Mouse (Mus musculus) lung, postnatal 0 days (tissue): ENCODE measurements around the gene Dhx35. TPM values are rescaled to one million over a fixed set of nuclear protein-coding genes. Genes with fewer than 3 reads are reported as not detected.

Experiments used
- ATAC-seq: fragments of 200-750 bp; cut with Nextera tagmentation; 2 replicates; pipeline ENCODE4 v1.8.0; 2017; ENCODE audit warnings: moderate library complexity
- DNase-seq: peaks from one replicate; pipeline ENCODE4 v3.0.0-alpha.2; 2016; ENCODE audit warnings: low spot score
- H3K27ac ChIP-seq: fragments of 300-500 bp; sonication (generic); 2 replicates; pipeline ENCODE4 v1.5.1; 2014; ENCODE audit warnings: antibody characterized with exemption, mild to moderate bottlenecking, low read length, mixed read lengths
- H3K27me3 ChIP-seq: fragments of 300-500 bp; sonication (generic); replicated peaks from 2 replicates; pipeline ENCODE4 v1.6.1; 2014; ENCODE audit warnings: low read length, mixed read lengths; ENCODE audit not compliant: insufficient read depth
- H3K36me3 ChIP-seq: fragments of 300-500 bp; sonication (generic); 2 replicates; pipeline ENCODE4 v1.6.1; 2014; ENCODE audit warnings: low read length, mixed read lengths; ENCODE audit not compliant: insufficient read depth
- H3K4me1 ChIP-seq: fragments of 300-500 bp; sonication (generic); 2 replicates; pipeline ENCODE4 v1.6.1; 2014; ENCODE audit warnings: antibody characterized with exemption, low read depth, low read length, mixed read lengths; ENCODE audit not compliant: insufficient read depth
- H3K4me2 ChIP-seq: fragments of 300-500 bp; sonication (generic); replicated peaks from 2 replicates; pipeline ENCODE4 v1.6.1; 2014; ENCODE audit warnings: low read depth, mild to moderate bottlenecking, low read length, moderate library complexity, mixed read lengths
- H3K4me3 ChIP-seq: fragments of 300-500 bp; sonication (generic); 2 replicates; pipeline ENCODE4 v1.5.1; 2014; ENCODE audit warnings: low read depth, low read length
- H3K9ac ChIP-seq: fragments of 300-500 bp; sonication (generic); replicated peaks from 2 replicates; pipeline ENCODE4 v1.6.1; 2014; ENCODE audit warnings: low read depth, mild to moderate bottlenecking
- H3K9me3 ChIP-seq: fragments of 300-500 bp; sonication (generic); 2 replicates; pipeline ENCODE4 v1.6.1; 2016; ENCODE audit warnings: low read length, mixed read lengths
- CTCF ChIP-seq: IDR thresholded peaks from 2 replicates; pipeline ENCODE4 v1.5.1; 2016; ENCODE audit warnings: antibody characterized with exemption, mild to moderate bottlenecking
- EP300 ChIP-seq: IDR thresholded peaks from 2 replicates; pipeline ENCODE4 v1.6.1; 2016; ENCODE audit warnings: antibody characterized with exemption, mild to moderate bottlenecking, control low read depth
- WGBS: fragments of 180-500 bp; shearing (Covaris S2); extraction: QIAGEN DNeasy Blood & Tissue Kit; methylation state at CpG from one replicate; pipeline ENCODE4 v1.1.7; 2014; 5-methylcytosine and 5-hydroxymethylcytosine counted together
- polyA plus RNA-seq: library from polyadenylated mRNA; unstranded; fragments of >200 nt; fragmentation: Nextera tagmentation; extraction: Ambion mirVana; gene quantifications from 2 replicates; pipeline ENCODE4 v1.2.1, GENCODE M21; 2015

The Dhx35 gene
- polyA plus RNA-seq, 1 experiment from 2014 or later = 6.4 TPM

GRCm38 (mm10) chr2:158795043-158795442 lies 436 bp downstream of the Dhx35 start:
- Histone ChIP-seq H3K36me3 (no peaks in the 10 kb centered on the region), H3K4me1 (peaks cover 4% of the 10 kb centered on the region; the same call in 1 of the 2 replicates), H3K27ac (peak overlapping the region; percentile 49; the same call in 1 of the 2 replicates), H3K27me3 (no peaks in the 10 kb centered on the region), H3K9me3 (no peaks in the 10 kb centered on the region), H3K4me3 (peak overlapping the region; percentile 72), H3K4me2 (peak overlapping the region; percentile 85), H3K9ac (peak overlapping the region; percentile 60)
- ATAC-seq (no peak), DNase-seq (no peak)
- 12% methylated on average over 15 of the region's 15 CpGs for WGBS
- TF ChIP-seq CTCF (no peak), EP300 (0 out of 2 replicates have a peak, but pooled peaks have one; percentile 12)

DNA sequence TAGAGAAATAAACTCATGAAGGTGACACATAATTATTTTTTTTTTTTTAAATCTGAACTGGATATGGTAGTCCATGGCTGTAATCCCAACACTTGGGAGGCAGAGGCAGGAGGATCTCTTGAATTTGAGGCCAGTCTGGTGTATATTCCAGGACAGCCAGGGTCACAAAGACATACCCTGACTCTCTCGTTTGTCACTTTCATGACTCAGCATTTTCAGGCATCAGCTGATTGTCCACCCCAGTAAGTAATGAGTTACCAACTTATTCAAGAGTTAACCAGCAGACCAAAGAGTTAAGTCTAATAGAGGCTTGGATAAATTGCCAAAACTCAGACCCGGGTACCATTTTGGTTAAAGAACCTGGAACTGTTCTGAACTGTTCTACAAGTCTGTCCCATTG lies 1.3 kb downstream of the Dhx35 start:
- 86% methylated on average over 2 of the region's 2 CpGs for WGBS
- no peak overlapping the region for H3K9ac ChIP-seq
- H3K4me3 ChIP-seq = no peak overlapping the region
- no peak overlapping the region for H3K4me2 ChIP-seq
- H3K4me1 ChIP-seq = peaks cover 4% of the 10 kb centered on the region; the same call in 1 of the 2 replicates
- H3K27me3 ChIP-seq = no peaks in the 10 kb centered on the region
- TF ChIP-seq CTCF (no peak), EP300 (no peak)
- DNase-seq = no peak
- no peaks in the 10 kb centered on the region for H3K9me3 ChIP-seq
- H3K27ac ChIP-seq = no peak overlapping the region
- H3K36me3 ChIP-seq = no peaks in the 10 kb centered on the region
- no peak for ATAC-seq

GRCm38 (mm10) chr2:158799328-158799727 lies 4.7 kb downstream of the Dhx35 start:
- Histone ChIP-seq H3K9ac (no peak overlapping the region), H3K4me2 (no peak overlapping the region)
- no peak for DNase-seq

GRCm38 (mm10) chr2:158800788-158801187 lies 6.2 kb downstream of the Dhx35 start:
- Histone ChIP-seq H3K9me3 (no peaks in the 10 kb centered on the region), H3K4me2 (no peak overlapping the region), H3K36me3 (no peaks in the 10 kb centered on the region), H3K27me3 (no peaks in the 10 kb centered on the region), H3K27ac (no peak overlapping the region), H3K9ac (no peak overlapping the region), H3K4me3 (no peak overlapping the region), H3K4me1 (no peaks in the 10 kb centered on the region)
- ATAC-seq = no peak
- TF ChIP-seq EP300 (no peak), CTCF (no peak)
- no peak for DNase-seq
- WGBS = 94% methylated on average over 8 of the region's 8 CpGs

More at GRCm38 (mm10) chr2:158799328-158799727, 4.7 kb downstream of the Dhx35 start:
- no peaks in the 10 kb centered on the region for H3K36me3 ChIP-seq
- no peak for ATAC-seq
- no peaks in the 10 kb centered on the region for H3K27me3 ChIP-seq
- no peaks in the 10 kb centered on the region for H3K9me3 ChIP-seq
- TF ChIP-seq CTCF (no peak), EP300 (no peak)
- peaks cover 4% of the 10 kb centered on the region; the same call in 1 of the 2 replicates for H3K4me1 ChIP-seq
- WGBS = 71% methylated on average over 4 of the region's 4 CpGs
- H3K4me3 ChIP-seq = no peak overlapping the region
- H3K27ac ChIP-seq = no peak overlapping the region

DNA sequence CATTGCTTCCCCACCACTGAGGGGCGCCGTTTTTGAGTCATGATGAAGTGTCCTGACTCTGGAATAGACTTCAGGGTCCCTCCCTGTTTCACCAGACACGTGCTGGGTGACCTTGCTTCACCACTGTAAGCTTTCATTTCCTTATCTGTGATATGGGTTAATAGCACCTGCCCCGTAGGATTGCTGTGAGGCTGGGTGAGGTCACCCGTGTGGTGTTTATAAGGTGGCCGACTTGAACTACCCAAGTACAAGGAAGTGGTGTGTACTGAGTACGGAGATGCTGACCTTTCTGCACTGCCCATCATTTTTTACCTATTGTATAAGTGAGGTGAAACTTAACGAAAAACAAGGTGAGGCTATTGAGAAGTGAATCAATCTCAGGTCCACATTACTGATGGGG lies 9.0 kb downstream of the Dhx35 start:
- WGBS = 82% methylated on average over 8 of the region's 8 CpGs
- Histone ChIP-seq H3K27ac (no peak overlapping the region), H3K9ac (no peak overlapping the region), H3K36me3 (no peaks in the 10 kb centered on the region), H3K4me2 (no peak overlapping the region), H3K9me3 (no peaks in the 10 kb centered on the region), H3K27me3 (no peaks in the 10 kb centered on the region), H3K4me3 (no peak overlapping the region), H3K4me1 (no peaks in the 10 kb centered on the region)
- ATAC-seq (no peak), DNase-seq (no peak)
- TF ChIP-seq CTCF (no peak), EP300 (no peak)

- TF ChIP-seq EP300 = no peak
- no peak for TF ChIP-seq CTCF
- Histone ChIP-seq H3K27me3 (no peaks in the 10 kb centered on the region), H3K9ac (no peak overlapping the region), H3K9me3 (no peaks in the 10 kb centered on the region), H3K4me3 (no peak overlapping the region), H3K4me1 (no peaks in the 10 kb centered on the region), H3K4me2 (no peak overlapping the region), H3K36me3 (peaks cover 6% of the 10 kb centered on the region; the same call in 1 of the 2 replicates), H3K27ac (no peak overlapping the region)
- DNase-seq = no peak
- ATAC-seq = no peak
These were observed 21.1 kb downstream of the Dhx35 start for GRCm38 (mm10) chr2:158815686-158816085.

DNA sequence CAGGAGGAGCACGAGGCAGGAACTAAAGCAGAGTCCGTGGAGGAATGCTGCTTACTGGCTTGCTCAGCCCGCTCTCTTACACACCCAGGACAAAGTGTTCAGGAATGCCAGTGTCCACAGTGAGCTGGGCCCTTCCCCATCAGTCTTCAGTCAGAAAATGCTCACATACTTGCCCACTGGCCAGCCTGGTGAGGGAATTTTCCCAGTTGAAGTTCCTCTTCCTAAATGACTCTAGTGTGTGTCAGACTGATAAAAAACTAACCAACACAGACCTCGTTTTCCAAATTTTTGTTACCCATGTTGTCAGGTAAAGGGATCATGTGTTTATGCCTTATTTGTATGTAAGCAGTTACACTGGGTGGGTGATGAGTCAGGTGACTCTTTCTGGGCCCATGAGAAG lies 21.6 kb downstream of the Dhx35 start:
- Histone ChIP-seq H3K4me3 (no peak overlapping the region), H3K9ac (no peak overlapping the region), H3K36me3 (peaks cover 6% of the 10 kb centered on the region; the same call in 1 of the 2 replicates), H3K4me1 (no peaks in the 10 kb centered on the region), H3K27me3 (no peaks in the 10 kb centered on the region), H3K27ac (no peak overlapping the region), H3K4me2 (no peak overlapping the region), H3K9me3 (no peaks in the 10 kb centered on the region)
- DNase-seq = no peak
- no peak for ATAC-seq
- TF ChIP-seq EP300 (no peak), CTCF (no peak)
- WGBS = 84% methylated on average over 4 of the region's 4 CpGs
